Mouse (Mus musculus): ENCODE results near the gene Zfp580.

- TF ChIP-seq POLR2A (IDR thresholded peaks at IDR 0.05; ENCODE audit: borderline replicate concordance, extremely low read depth, low read depth, low read length) (no peak), CTCF (IDR thresholded peaks at IDR 0.05; ENCODE audit: insufficient read depth, low read length) (no peak)
Observed at GRCm38 (mm10) chr7:5081939-5082338, 30.6 kb downstream of the Zfp580 start.
